Mouse (Mus musculus) liver, embryonic 14.5 days (tissue): Measurements from ENCODE around the gene Stip1. TPM values are rescaled to one million over a fixed set of nuclear protein-coding genes. Genes with fewer than 3 reads are reported as not detected.

Experiments used
- ATAC-seq: fragments of 200-750 bp; cut with Nextera tagmentation; 2 replicates; pipeline ENCODE4 v1.8.0; 2017; ENCODE audit warnings: moderate number of reproducible peaks, mild to moderate bottlenecking, moderate library complexity; ENCODE audit not compliant: insufficient read depth
- DNase-seq, 3 experiments: peaks; one replicate each; pipeline ENCODE4 v3.0.0-alpha.2; 2012 to 2013; ENCODE audit warnings: low read depth in 3 of 3, low spot score in 3 of 3
- H3K27ac ChIP-seq: fragments of 300-500 bp; sonication (generic); 2 replicates; pipeline ENCODE4 v1.5.1; 2014; ENCODE audit warnings: moderate library complexity, mild to moderate bottlenecking, control low read depth, inconsistent platforms
- H3K27me3 ChIP-seq: fragments of 300-500 bp; sonication (generic); 2 replicates; pipeline ENCODE4 v1.6.1; 2014; ENCODE audit warnings: mild to moderate bottlenecking, low read length, moderate library complexity; ENCODE audit not compliant: control insufficient read depth, insufficient read depth
- H3K36me3 ChIP-seq: fragments of 300-500 bp; sonication (generic); replicated peaks from 2 replicates; pipeline ENCODE4 v1.6.1; 2014; ENCODE audit warnings: low read depth; ENCODE audit not compliant: control insufficient read depth, insufficient read depth
- H3K4me1 ChIP-seq, 2 experiments: fragments of 200-500 bp in 1 of 2; fragments of 300-500 bp in 1 of 2; sonication (generic) in 1 of 2; replicated peaks; 2 replicates each; pipeline ENCODE4 v1.6.1; 2012 to 2014; ENCODE audit warnings: antibody characterized with exemption in 1 of 2, inconsistent platforms in 1 of 2, low read length in 1 of 2; ENCODE audit not compliant: control insufficient read depth in 2 of 2, insufficient read depth in 2 of 2
- H3K4me2 ChIP-seq: fragments of 300-500 bp; sonication (generic); 2 replicates; pipeline ENCODE4 v1.6.1; 2014; ENCODE audit warnings: low read depth, mild to moderate bottlenecking, control low read depth, moderate library complexity
- H3K4me3 ChIP-seq, 2 experiments: fragments of 200-500 bp in 1 of 2; fragments of 300-500 bp in 1 of 2; sonication (generic) in 1 of 2; 2 replicates each; pipeline ENCODE4 v1.5.1; 2012 to 2014; ENCODE audit warnings: low read depth in 2 of 2, low read length in 2 of 2, mild to moderate bottlenecking in 2 of 2, control low read depth in 1 of 2, inconsistent platforms in 1 of 2, moderate library complexity in 1 of 2; ENCODE audit not compliant: insufficient read depth in 1 of 2
- H3K9ac ChIP-seq: fragments of 300-500 bp; sonication (generic); replicated peaks from 2 replicates; pipeline ENCODE4 v1.6.1; 2014; ENCODE audit warnings: mild to moderate bottlenecking, control low read depth, moderate library complexity
- H3K9me3 ChIP-seq: fragments of 300-500 bp; sonication (generic); 2 replicates; pipeline ENCODE4 v1.6.1; 2016; ENCODE audit warnings: low read length, mixed read lengths; ENCODE audit not compliant: control insufficient read depth
- CTCF ChIP-seq: IDR thresholded peaks from 2 replicates; pipeline ENCODE4 v1.5.1; 2016; ENCODE audit warnings: antibody characterized with exemption, low read depth, control low read depth
- EP300 ChIP-seq: IDR thresholded peaks from 2 replicates; pipeline ENCODE4 v1.6.1; 2016; ENCODE audit warnings: antibody characterized with exemption, low read depth
- WGBS: fragments of 180-500 bp; shearing (Covaris S2); extraction: QIAGEN DNeasy Blood & Tissue Kit; methylation state at CpG from one replicate; pipeline ENCODE4 v1.1.7; 2014; ENCODE audit not compliant: insufficient replicate concordance; 5-methylcytosine and 5-hydroxymethylcytosine counted together
- polyA plus RNA-seq, 2 experiments: library from polyadenylated mRNA; depleted of rRNA in 1 of 2; stranded (reverse) in 1 of 2; unstranded in 1 of 2; fragments of >200 nt; fragmentation: Nextera tagmentation in 1 of 2; extraction: Ambion mirVana in 1 of 2; gene quantifications; 2 replicates each; pipeline versions ENCODE4 v1.2.1 to v1.2.3; 2012 to 2014

Stip1 gene
- polyA plus RNA-seq (2012; rRNA removed) (56.2 and 86.2 TPM in 2 replicates), polyA plus RNA-seq (2014; fragmentation: Nextera tagmentation; extraction: Ambion mirVana) (113 and 122 TPM in 2 replicates)

DNA sequence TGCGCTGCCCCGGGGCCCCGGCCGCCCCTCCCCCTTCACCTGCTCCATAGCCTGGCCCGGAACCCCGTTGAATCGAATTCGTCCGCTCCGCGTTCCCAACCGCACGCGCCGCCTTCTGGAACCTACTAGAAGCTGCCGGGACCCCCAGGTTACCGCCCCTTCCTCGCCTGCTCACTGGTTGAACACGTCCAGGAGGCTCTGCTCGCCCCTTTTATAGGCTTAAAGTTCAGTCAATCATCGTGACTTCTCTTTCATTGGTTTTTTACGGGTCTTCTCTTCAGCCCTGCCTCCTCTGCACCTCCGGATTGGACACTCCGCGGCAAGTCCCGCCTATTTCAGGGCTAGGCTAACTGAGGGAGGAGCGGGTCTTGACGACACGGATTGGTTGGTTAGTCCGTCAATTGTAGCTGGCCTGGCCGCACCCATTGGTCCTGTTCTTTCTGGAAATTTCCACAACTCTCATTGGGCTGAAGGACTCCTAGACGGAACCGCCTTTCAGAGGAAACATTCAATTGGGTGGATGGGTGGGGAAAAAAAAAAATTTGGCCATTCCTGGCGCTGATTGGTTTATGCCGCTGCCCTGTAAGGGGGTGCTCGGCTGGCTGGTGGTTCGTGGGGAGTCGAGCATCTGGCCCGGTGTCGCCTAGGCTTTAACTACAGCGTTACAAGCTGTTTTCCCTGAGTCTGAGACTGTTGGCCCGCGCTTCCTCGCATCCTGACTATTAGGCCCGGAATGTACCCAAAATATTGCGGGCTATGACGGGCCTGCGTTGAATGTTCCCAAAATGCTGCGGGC, at the start of gene Stip1:
Gene Stip1 (minus strand): TSS at position 127 of the 796 bp plus-strand sequence.
- WGBS = under 1% methylated on average over 49 of the region's 49 CpGs
- no peaks in the 10 kb centered on the region for H3K27me3 ChIP-seq
- H3K4me3 ChIP-seq = peak within 1 kb of the TSS; percentile 90 to 94
- peak within 1 kb of the TSS; percentile 81 for H3K27ac ChIP-seq
- peak within 1 kb of the TSS; percentile 94 for H3K9ac ChIP-seq
- H3K36me3 ChIP-seq = peaks cover 6% of the 10 kb centered on the region
- peaks cover 18 to 28% of the 10 kb centered on the region in 2 experiments; a peak in 3 of 4 replicates for H3K4me1 ChIP-seq
- peak within 1 kb of the TSS; percentile 91 for H3K4me2 ChIP-seq
- TF ChIP-seq EP300 (no peak; the same call in 1 of the 2 replicates), CTCF (peak; percentile 76)
- DNase-seq (peak; percentile 100), ATAC-seq (peak; percentile 95)
- H3K9me3 ChIP-seq = no peaks in the 10 kb centered on the region

DNA sequence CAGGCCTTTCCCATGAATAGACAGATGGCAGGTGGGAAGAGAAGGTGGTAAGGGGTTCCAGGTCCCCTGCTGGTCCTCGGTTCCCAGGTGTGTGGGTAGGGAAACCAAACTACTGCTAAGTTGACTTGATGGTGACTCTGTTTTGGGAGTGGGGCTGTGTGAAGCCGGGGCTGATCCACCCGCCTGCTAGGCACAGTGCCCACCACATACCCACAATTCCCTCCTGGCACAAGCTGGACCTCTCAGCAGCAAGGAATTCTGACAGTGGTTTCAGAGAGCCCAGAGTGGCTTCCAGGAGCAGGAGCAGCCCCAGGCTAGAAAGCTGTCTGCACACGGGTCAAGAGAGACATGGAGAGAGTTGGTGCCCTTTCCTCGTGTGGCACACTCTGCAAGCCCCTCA, 49.3 kb upstream of the Stip1 start:
- no peak for DNase-seq
- WGBS = 45% methylated on average over 5 of the region's 5 CpGs
- Histone ChIP-seq H3K4me2 (no peak overlapping the region), H3K4me1 (no peaks in the 10 kb centered on the region), H3K9me3 (no peaks in the 10 kb centered on the region), H3K27me3 (peaks cover 2% of the 10 kb centered on the region), H3K4me3 (no peak overlapping the region), H3K36me3 (no peaks in the 10 kb centered on the region), H3K27ac (no peak overlapping the region), H3K9ac (no peak overlapping the region)
- no peak for ATAC-seq
- no peak for TF ChIP-seq EP300
- TF ChIP-seq CTCF = no peak

DNA sequence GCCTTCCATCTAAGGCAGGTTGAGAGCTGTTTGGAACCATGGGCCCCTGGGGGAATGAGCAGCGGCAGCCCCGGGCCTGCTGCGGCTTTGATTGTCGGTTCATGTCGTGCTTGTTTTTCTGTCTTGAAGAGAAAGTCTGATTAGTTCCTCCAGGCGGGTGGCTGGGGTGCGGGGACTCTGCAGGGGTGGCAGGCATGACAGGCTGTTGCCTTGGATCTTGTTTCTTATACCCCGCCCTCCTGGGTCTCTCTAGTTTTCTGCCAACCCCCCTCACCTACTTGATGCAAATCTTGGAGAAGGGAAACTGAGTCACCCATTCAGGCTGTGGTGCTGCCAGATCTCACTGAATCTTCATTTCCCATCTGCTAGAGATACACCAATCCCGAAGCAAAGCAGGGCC, 48.8 kb upstream of the Stip1 start:
- ATAC-seq (no peak), DNase-seq (no peak)
- WGBS = 16% methylated on average over 9 of the region's 9 CpGs
- no peaks in the 10 kb centered on the region for H3K9me3 ChIP-seq
- TF ChIP-seq EP300 (no peak), CTCF (no peak)
- no peak overlapping the region for H3K9ac ChIP-seq
- H3K4me1 ChIP-seq = no peaks in the 10 kb centered on the region
- H3K4me2 ChIP-seq = no peak overlapping the region
- no peaks in the 10 kb centered on the region for H3K36me3 ChIP-seq
- peaks cover 2% of the 10 kb centered on the region for H3K27me3 ChIP-seq
- no peak overlapping the region for H3K27ac ChIP-seq
- H3K4me3 ChIP-seq = no peak overlapping the region

DNA sequence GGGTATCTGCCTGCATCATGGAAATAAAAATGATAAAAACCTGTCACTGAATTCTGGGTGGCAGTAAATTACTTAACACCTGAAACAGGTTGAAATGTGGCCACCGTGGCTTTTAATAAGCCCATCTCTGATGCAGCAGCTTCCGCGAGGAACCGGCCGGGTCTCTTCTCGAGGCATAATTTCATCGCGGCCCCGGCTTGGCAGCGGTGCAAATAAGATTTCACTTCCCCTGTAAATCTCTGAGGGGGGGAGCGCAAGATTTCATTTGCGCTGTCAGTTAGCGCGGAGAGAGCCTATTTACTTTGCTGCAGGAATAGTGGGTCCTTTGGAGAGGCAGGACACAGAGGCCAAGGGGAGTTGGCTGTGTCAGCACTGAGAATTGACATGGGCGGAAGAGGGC, 45.0 kb upstream of the Stip1 start:
- Histone ChIP-seq H3K4me1 (no peaks in the 10 kb centered on the region), H3K4me2 (no peak overlapping the region), H3K27ac (no peak overlapping the region), H3K36me3 (no peaks in the 10 kb centered on the region), H3K4me3 (no peak overlapping the region), H3K9me3 (no peaks in the 10 kb centered on the region), H3K9ac (no peak overlapping the region), H3K27me3 (peaks cover 2% of the 10 kb centered on the region)
- ATAC-seq (no peak), DNase-seq (no peak)
- TF ChIP-seq CTCF (no peak), EP300 (no peak)
- WGBS = 74% methylated on average over 15 of the region's 15 CpGs

DNA sequence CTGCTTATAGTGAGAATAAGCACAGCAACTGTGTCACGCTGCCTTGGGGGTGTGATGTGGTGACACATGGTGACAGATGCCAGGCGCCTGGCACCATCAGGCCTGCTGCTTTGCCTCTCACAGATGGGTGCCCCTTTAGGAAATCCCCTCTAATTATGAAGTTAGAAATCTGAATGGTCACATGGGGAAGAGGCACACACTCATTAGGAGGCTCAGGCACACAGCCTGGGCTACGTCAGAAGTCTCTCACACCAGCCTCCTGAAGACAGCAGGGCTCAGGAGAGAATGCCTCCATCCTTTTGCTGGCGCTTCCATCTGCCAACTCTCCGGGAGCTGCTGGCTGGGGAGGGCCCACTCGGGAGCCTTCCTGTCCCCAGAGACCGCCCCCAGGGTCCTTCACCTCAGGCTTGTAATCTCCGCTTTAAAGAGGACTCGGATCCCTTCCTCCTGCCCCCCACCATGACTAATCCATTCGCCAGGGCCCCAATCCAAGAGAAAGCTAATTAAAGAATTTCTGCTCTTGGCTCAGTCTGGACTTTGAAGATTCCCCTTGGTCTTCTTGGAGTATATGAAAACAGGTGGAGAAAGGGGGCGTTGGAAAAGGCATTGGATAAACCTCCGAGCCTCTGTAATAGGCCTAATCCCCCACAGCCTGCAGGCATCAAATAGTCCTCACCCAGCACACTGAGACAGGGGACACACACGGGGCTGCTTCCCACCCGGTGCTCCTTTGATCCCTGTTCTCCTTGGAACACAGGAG, 43.4 kb upstream of the Stip1 start:
- DNase-seq = no peak
- Histone ChIP-seq H3K4me1 (no peaks in the 10 kb centered on the region), H3K36me3 (no peaks in the 10 kb centered on the region), H3K4me3 (no peak overlapping the region), H3K27me3 (peaks cover 2% of the 10 kb centered on the region), H3K9me3 (no peaks in the 10 kb centered on the region), H3K9ac (no peak overlapping the region), H3K27ac (no peak overlapping the region), H3K4me2 (no peak overlapping the region)
- WGBS = 50% methylated on average over 14 of the region's 14 CpGs
- no peak for TF ChIP-seq CTCF
- no peak for TF ChIP-seq EP300
- no peak for ATAC-seq
